Mouse (Mus musculus) heart, postnatal 25 days (tissue): Measurements from ENCODE around the gene Cpxm2. TPM values are rescaled to one million over a fixed set of nuclear protein-coding genes. Genes with fewer than 3 reads are reported as not detected.

Experiments used
- DNase-seq: peaks from one replicate; pipeline ENCODE4 v3.0.0; 2022; ENCODE audit warnings: low spot score
- intact Hi-C: fragments of 180-260 bp; cut with DNase I; formaldehyde crosslinking; loops from one replicate; pipeline ENCODE4 v1.15.1; 2025
- total RNA-seq, 2 experiments: library from RNA; stranded (reverse); gene quantifications; 2 replicates each; pipeline ENCODE4 v1.2.3; 2021

The Cpxm2 gene
- total RNA-seq, 2 experiments from 2014 or later, result 1.3 to 3.4 TPM

- intact Hi-C loops, result no loop called here
- no peak for DNase-seq
Observed at GRCm38 (mm10) chr7:132046662-132047061, 107.9 kb downstream of the Cpxm2 start.

- intact Hi-C loops, result no loop called here
- no peak for DNase-seq
Observed at GRCm38 (mm10) chr7:132031940-132032531, 122.5 kb downstream of the Cpxm2 start.

GRCm38 (mm10) chr7:132026671-132027070 lies 127.9 kb downstream of the Cpxm2 start:
- no peak for DNase-seq
- intact Hi-C loops, result no loop called here

- DNase-seq, result no peak
- intact Hi-C loops, result no loop called here
Observed at GRCm38 (mm10) chr7:132025591-132025990, 128.9 kb downstream of the Cpxm2 start.

- DNase-seq, result no peak
- intact Hi-C loops, result no loop called here
Observed at GRCm38 (mm10) chr7:132015933-132016332, 138.6 kb downstream of the Cpxm2 start.

- intact Hi-C loops, result no loop called here
- no peak for DNase-seq
Observed at GRCm38 (mm10) chr7:132015193-132015592, 139.3 kb downstream of the Cpxm2 start.

GRCm38 (mm10) chr7:132013970-132014369 lies 140.6 kb downstream of the Cpxm2 start:
- DNase-seq, result no peak
- intact Hi-C loops, result no loop called here

GRCm38 (mm10) chr7:132012969-132013679 lies 141.4 kb downstream of the Cpxm2 start:
- intact Hi-C loops, result no loop called here

GRCm38 (mm10) chr7:132009002-132009401 lies 145.5 kb downstream of the Cpxm2 start:
- intact Hi-C loops, result no loop called here
- DNase-seq, result no peak

More at GRCm38 (mm10) chr7:132012969-132013679, 141.4 kb downstream of the Cpxm2 start:
- DNase-seq, result no peak

- intact Hi-C loops, result no loop called here
- DNase-seq, result no peak
Observed at GRCm38 (mm10) chr7:132005996-132006696, 148.4 kb downstream of the Cpxm2 start.

GRCm38 (mm10) chr7:131992873-131993272 lies 161.7 kb downstream of the Cpxm2 start:
- DNase-seq, result no peak
- intact Hi-C loops, result no loop called here

GRCm38 (mm10) chr7:131992226-131992625 lies 162.3 kb downstream of the Cpxm2 start:
- DNase-seq, result no peak
- intact Hi-C loops, result no loop called here

- no peak for DNase-seq
- intact Hi-C loops, result no loop called here
Observed at GRCm38 (mm10) chr7:131989056-131989455, 165.5 kb downstream of the Cpxm2 start.

Other genes with a start within 250 kb of the Cpxm2 start
- gene Gpr26, start 188.3 kb downstream of the Cpxm2 start, total RNA-seq, result not detected
- gene Chst15, start 162.5 kb upstream of the Cpxm2 start, total RNA-seq, result 1 to 10 TPM; 7.8 to 9.5 TPM